ENCODE assay signal across 8 mouse cellular contexts in genomic region chr9:37530031-37530887, GRCm38 (mm10). TPM values are rescaled to one million over a fixed set of nuclear protein-coding genes. Genes with fewer than 3 reads are reported as not detected.
A peak's percentile ranks its signal among the peaks of the same experiment; 100 is the strongest.
DNase-seq lines count a peak whose midpoint lies in the region; ATAC-seq and TF ChIP-seq lines count a peak whose summit lies in the region.

No protein-coding gene starts in this region.

- peak; percentile 47 for ATAC-seq in forebrain, postnatal 0 days
- ATAC-seq in hindbrain, embryonic 12.5 days (ENCODE audit: low FRiP score), result peak; percentile 57
- peak; percentile 16; the same call in 1 of the 2 replicates for ATAC-seq in limb, embryonic 15.5 days (ENCODE audit: insufficient number of reproducible peaks, low FRiP score, low TSS enrichment, low read depth)
- peak; percentile 41; the same call in 1 of the 2 replicates for ATAC-seq in midbrain, embryonic 14.5 days (ENCODE audit: low FRiP score, low TSS enrichment)

- peak overlapping the region; percentile 58 for H3K4me2 ChIP-seq in forebrain, postnatal 0 days (ENCODE audit: low read depth)
- peak overlapping the region; percentile 60 for H3K4me2 ChIP-seq in hindbrain, embryonic 12.5 days (replicated peaks)
- peak overlapping the region; percentile 53 for H3K4me2 ChIP-seq in limb, embryonic 15.5 days
- H3K4me2 ChIP-seq in midbrain, embryonic 14.5 days (ENCODE audit: low read length), result peak overlapping the region; percentile 59

- peaks cover 31% of the 10 kb centered on the region for H3K27me3 ChIP-seq in forebrain, postnatal 0 days (ENCODE audit: insufficient read depth, low read length)
- H3K27me3 ChIP-seq in hindbrain, embryonic 12.5 days, result peaks cover 79% of the 10 kb centered on the region
- H3K27me3 ChIP-seq in limb, embryonic 15.5 days, result peaks cover 75% of the 10 kb centered on the region
- peaks cover 63% of the 10 kb centered on the region for H3K27me3 ChIP-seq in midbrain, embryonic 14.5 days (ENCODE audit: control insufficient read depth, insufficient read depth, low read length)

- intact Hi-C loops in left cerebral cortex, postnatal 36 days (cut with DNase I), result no loop called here
- intact Hi-C loops in left cerebral cortex, postnatal 14 days (cut with DNase I), result loop anchor here (5.0 kb wide), 1 partner anchor 68 kb away; no protein-coding TSS in a partner anchor

- no peaks in the 10 kb centered on the region for H3K4me1 ChIP-seq in forebrain, postnatal 0 days (ENCODE audit: insufficient read depth)
- peaks cover 27% of the 10 kb centered on the region for H3K4me1 ChIP-seq in hindbrain, embryonic 12.5 days
- peaks cover 33% of the 10 kb centered on the region for H3K4me1 ChIP-seq in limb, embryonic 15.5 days
- peaks cover 16% of the 10 kb centered on the region; the same call in 1 of the 2 replicates for H3K4me1 ChIP-seq in midbrain, embryonic 14.5 days (ENCODE audit: control insufficient read depth, insufficient read depth, low read length)

- WGBS in forebrain, postnatal 0 days, result 6% methylated on average over 32 of the region's 32 CpGs
- 1% methylated on average over 32 of the region's 32 CpGs for WGBS in hindbrain, embryonic 12.5 days
- 2% methylated on average over 32 of the region's 32 CpGs for WGBS in limb, embryonic 15.5 days
- WGBS in midbrain, embryonic 14.5 days, result 2% methylated on average over 32 of the region's 32 CpGs

- H3K4me3 ChIP-seq in forebrain, postnatal 0 days (ENCODE audit: low read depth, low read length), result peak overlapping the region; percentile 33
- H3K4me3 ChIP-seq in hindbrain, embryonic 12.5 days, result peak overlapping the region; percentile 27
- peak overlapping the region; percentile 33 for H3K4me3 ChIP-seq in limb, embryonic 15.5 days
- H3K4me3 ChIP-seq in midbrain, embryonic 14.5 days (replicated peaks; ENCODE audit: low read depth, low read length), result peak overlapping the region; percentile 31

- H3K9ac ChIP-seq in forebrain, postnatal 0 days, result peak overlapping the region; percentile 37
- peak overlapping the region; percentile 46 for H3K9ac ChIP-seq in hindbrain, embryonic 12.5 days
- peak overlapping the region; percentile 27; the same call in 1 of the 2 replicates for H3K9ac ChIP-seq in limb, embryonic 15.5 days
- peak overlapping the region; percentile 50; the same call in 1 of the 2 replicates for H3K9ac ChIP-seq in midbrain, embryonic 14.5 days (replicated peaks; ENCODE audit: low read length)

- H3K9me3 ChIP-seq in forebrain, postnatal 0 days (ENCODE audit: low read length), result no peaks in the 10 kb centered on the region
- H3K9me3 ChIP-seq in hindbrain, embryonic 12.5 days (replicated peaks), result 0 out of 2 replicates have a peak, but pooled peaks cover 3% of the 10 kb centered on the region
- H3K9me3 ChIP-seq in limb, embryonic 15.5 days, result no peaks in the 10 kb centered on the region
- no peaks in the 10 kb centered on the region for H3K9me3 ChIP-seq in midbrain, embryonic 14.5 days (ENCODE audit: control insufficient read depth, low read length)

- peak; percentile 8 to 29 for DNase-seq in left cerebral cortex, postnatal 36 days (ENCODE audit: low spot score in 2 of 2)
- no peak for DNase-seq in left cerebral cortex, postnatal 14 days (ENCODE audit: low spot score in 2 of 2)
- peak; percentile 55 for DNase-seq in cerebellum, adult 11 months
- peak; percentile 30 for DNase-seq in forebrain, postnatal 0 days
- DNase-seq in midbrain, embryonic 14.5 days, result peak; percentile 62
- DNase-seq in frontal cortex, postnatal 36 days (ENCODE audit: low spot score in 2 of 2), result no peak

- H3K27ac ChIP-seq in forebrain, postnatal 0 days (ENCODE audit: low read depth, low read length), result peak overlapping the region; percentile 24; the same call in 1 of the 2 replicates
- no peak overlapping the region for H3K27ac ChIP-seq in hindbrain, embryonic 12.5 days
- H3K27ac ChIP-seq in limb, embryonic 15.5 days, result 0 out of 2 replicates have a peak overlapping the region, but pooled peaks have one; percentile 3
- no peak overlapping the region for H3K27ac ChIP-seq in midbrain, embryonic 14.5 days (replicated peaks; ENCODE audit: low read depth, low read length)

- peaks cover 7% of the 10 kb centered on the region; the same call in 1 of the 2 replicates for H3K36me3 ChIP-seq in forebrain, postnatal 0 days (ENCODE audit: insufficient read depth)
- H3K36me3 ChIP-seq in hindbrain, embryonic 12.5 days, result 0 out of 2 replicates have a peak, but pooled peaks cover 3% of the 10 kb centered on the region
- H3K36me3 ChIP-seq in limb, embryonic 15.5 days, result peaks cover 4% of the 10 kb centered on the region; the same call in 1 of the 2 replicates
- H3K36me3 ChIP-seq in midbrain, embryonic 14.5 days (ENCODE audit: control insufficient read depth, insufficient read depth, low read length), result no peaks in the 10 kb centered on the region

- peak; percentile 42 for TF ChIP-seq CTCF in forebrain, postnatal 0 days (IDR thresholded peaks at IDR 0.05; ENCODE audit: low read depth)

RNA-seq across cellular contexts. Expression of gene Esam, which starts 2.4 kb away (rescaled TPM):
- total RNA-seq in left cerebral cortex, postnatal 36 days (2021), result 10 to 100 TPM; 19.5 to 23.0 TPM
- 10 to 100 TPM; 28.8 to 34.2 TPM for total RNA-seq in left cerebral cortex, postnatal 14 days (2021)
- total RNA-seq in forebrain, postnatal 0 days (2014; rRNA removed), result 29.0 and 144 TPM in 2 replicates
- 36.3 and 37.3 TPM in 2 replicates for polyA plus RNA-seq in forebrain, postnatal 0 days (2015; fragmentation: Nextera tagmentation; extraction: Ambion mirVana)
- polyA plus RNA-seq in hindbrain, embryonic 12.5 days (2016; fragmentation: Nextera tagmentation; extraction: Ambion mirVana), result 31.6 and 32.7 TPM in 2 replicates
- 50.2 and 60.0 TPM in 2 replicates for polyA plus RNA-seq in limb, embryonic 15.5 days (2015; fragmentation: Nextera tagmentation; extraction: Ambion mirVana)
- polyA plus RNA-seq in midbrain, embryonic 14.5 days (2014; fragmentation: Nextera tagmentation; extraction: Ambion mirVana), result 24.8 and 42.8 TPM in 2 replicates

RNA-seq across cellular contexts. Expression of gene Vsig2, which starts 8.8 kb away (rescaled TPM):
- total RNA-seq in left cerebral cortex, postnatal 36 days (2021), result 1 to 10 TPM; 1.4 to 4.1 TPM
- total RNA-seq in left cerebral cortex, postnatal 14 days (2021), result 1 to 10 TPM; 2.8 TPM
- total RNA-seq in forebrain, postnatal 0 days (2014; rRNA removed), result 2.4 and 2.5 TPM in 2 replicates
- polyA plus RNA-seq in forebrain, postnatal 0 days (2015; fragmentation: Nextera tagmentation; extraction: Ambion mirVana), result 1.2 and 1.3 TPM in 2 replicates
- polyA plus RNA-seq in hindbrain, embryonic 12.5 days (2016; fragmentation: Nextera tagmentation; extraction: Ambion mirVana), result 0.53 and 1.0 TPM in 2 replicates
- polyA plus RNA-seq in limb, embryonic 15.5 days (2015; fragmentation: Nextera tagmentation; extraction: Ambion mirVana), result 0.83 and 2.0 TPM in 2 replicates
- polyA plus RNA-seq in midbrain, embryonic 14.5 days (2014; fragmentation: Nextera tagmentation; extraction: Ambion mirVana), result 0.29 and 0.35 TPM in 2 replicates

RNA-seq across cellular contexts. Expression of gene Nrgn, which starts 22.4 kb away (rescaled TPM):
- 1,000 to 10,000 TPM; 1,855 to 2,522 TPM for total RNA-seq in left cerebral cortex, postnatal 36 days (2021)
- total RNA-seq in left cerebral cortex, postnatal 14 days (2021), result 1,000 to 10,000 TPM; 2,700 to 3,013 TPM
- total RNA-seq in forebrain, postnatal 0 days (2014; rRNA removed), result 76.2 and 112 TPM in 2 replicates
- polyA plus RNA-seq in forebrain, postnatal 0 days (2015; fragmentation: Nextera tagmentation; extraction: Ambion mirVana), result 152 and 176 TPM in 2 replicates
- 15.4 and 15.5 TPM in 2 replicates for polyA plus RNA-seq in hindbrain, embryonic 12.5 days (2016; fragmentation: Nextera tagmentation; extraction: Ambion mirVana)
- 6.2 and 7.4 TPM in 2 replicates for polyA plus RNA-seq in limb, embryonic 15.5 days (2015; fragmentation: Nextera tagmentation; extraction: Ambion mirVana)
- polyA plus RNA-seq in midbrain, embryonic 14.5 days (2014; fragmentation: Nextera tagmentation; extraction: Ambion mirVana), result 4.0 and 5.5 TPM in 2 replicates

RNA-seq across cellular contexts. Expression of gene Siae, which starts 25.2 kb away (rescaled TPM):
- 10 to 100 TPM; 18.3 to 19.7 TPM for total RNA-seq in left cerebral cortex, postnatal 36 days (2021)
- total RNA-seq in left cerebral cortex, postnatal 14 days (2021), result 10 to 100 TPM; 14.4 to 19.2 TPM
- total RNA-seq in forebrain, postnatal 0 days (2014; rRNA removed), result 9.2 and 13.8 TPM in 2 replicates
- polyA plus RNA-seq in forebrain, postnatal 0 days (2015; fragmentation: Nextera tagmentation; extraction: Ambion mirVana), result 8.9 and 13.7 TPM in 2 replicates
- 9.4 and 12.1 TPM in 2 replicates for polyA plus RNA-seq in hindbrain, embryonic 12.5 days (2016; fragmentation: Nextera tagmentation; extraction: Ambion mirVana)
- polyA plus RNA-seq in limb, embryonic 15.5 days (2015; fragmentation: Nextera tagmentation; extraction: Ambion mirVana), result 9.9 and 13.1 TPM in 2 replicates
- polyA plus RNA-seq in midbrain, embryonic 14.5 days (2014; fragmentation: Nextera tagmentation; extraction: Ambion mirVana), result 8.6 and 12.3 TPM in 2 replicates

RNA-seq across cellular contexts. Expression of gene Msantd2, which starts 41.1 kb away (rescaled TPM):
- 10 to 100 TPM; 18.8 to 26.6 TPM for total RNA-seq in left cerebral cortex, postnatal 36 days (2021)
- total RNA-seq in left cerebral cortex, postnatal 14 days (2021), result 10 to 100 TPM; 19.2 to 28.3 TPM
- total RNA-seq in forebrain, postnatal 0 days (2014; rRNA removed), result 43.3 and 122 TPM in 2 replicates
- polyA plus RNA-seq in forebrain, postnatal 0 days (2015; fragmentation: Nextera tagmentation; extraction: Ambion mirVana), result 15.3 and 19.5 TPM in 2 replicates
- 50.7 TPM in 2 replicates for polyA plus RNA-seq in hindbrain, embryonic 12.5 days (2016; fragmentation: Nextera tagmentation; extraction: Ambion mirVana)
- polyA plus RNA-seq in limb, embryonic 15.5 days (2015; fragmentation: Nextera tagmentation; extraction: Ambion mirVana), result 17.3 and 25.2 TPM in 2 replicates
- polyA plus RNA-seq in midbrain, embryonic 14.5 days (2014; fragmentation: Nextera tagmentation; extraction: Ambion mirVana), result 32.5 and 42.9 TPM in 2 replicates

Comparison
In these comparisons a context has a peak if more than half of its experiments do, and no peak if none do; other contexts are left out.
1. DNase-seq: peak in left cerebral cortex, postnatal 36 days (2 of 2), cerebellum, adult 11 months (single experiment), forebrain, postnatal 0 days (single experiment) and midbrain, embryonic 14.5 days (single experiment); none in left cerebral cortex, postnatal 14 days (0 of 2) and frontal cortex, postnatal 36 days (0 of 2).
2. H3K27ac ChIP-seq: peak in forebrain, postnatal 0 days (single experiment) and limb, embryonic 15.5 days (single experiment); none in hindbrain, embryonic 12.5 days (single experiment) and midbrain, embryonic 14.5 days (single experiment).
3. Peak in every context shown above with its lines, with median percentiles within 50 percentile points of each other: ATAC-seq, H3K4me2 ChIP-seq, H3K4me3 ChIP-seq and H3K9ac ChIP-seq.